Mouse (Mus musculus) hematopoietic stem cell, adult 5-6 weeks (primary cell): ENCODE measurements around the gene Clptm1. TPM values are rescaled to one million over a fixed set of nuclear protein-coding genes. Genes with fewer than 3 reads are reported as not detected.

Experiments
- ATAC-seq, 2 experiments: fragments of 125-278 bp in 1 of 2; replicated peaks in 1 of 2; 2 replicates each; pipeline ENCODE4 v1.8.0; 2016 to 2017; ENCODE audit warnings: inconsistent platforms in 2 of 2, mild to moderate bottlenecking in 2 of 2, moderate number of reproducible peaks in 2 of 2, low read depth in 1 of 2, moderate TSS enrichment in 1 of 2; ENCODE audit not compliant: low FRiP score in 2 of 2, poor library complexity in 2 of 2, severe bottlenecking in 2 of 2, insufficient read depth in 1 of 2, low TSS enrichment in 1 of 2
- total RNA-seq: library from RNA; stranded (forward); fragments of 172-1452, 232-1000 nt; gene quantifications from 2 replicates; pipeline ENCODE4 v1.2.3, GENCODE M21; 2017

The Clptm1 gene
- total RNA-seq, 1 experiment from 2014 or later = 26.4 TPM

- no peak for ATAC-seq
These were observed 11.8 kb upstream of the Clptm1 start for GRCm38 (mm10) chr7:19676662-19677061.

GRCm38 (mm10) chr7:19675824-19676223 is 11.0 kb upstream of the Clptm1 start:
- no peak for ATAC-seq

GRCm38 (mm10) chr7:19673083-19673699 is 8.4 kb upstream of the Clptm1 start:
- no peak for ATAC-seq

- ATAC-seq = no peak
These were observed 6.7 kb upstream of the Clptm1 start for GRCm38 (mm10) chr7:19671511-19671910.

GRCm38 (mm10) chr7:19668947-19669721 is 4.3 kb upstream of the Clptm1 start:
- peak; percentile 71 to 74 for ATAC-seq

GRCm38 (mm10) chr7:19667434-19667833 is 2.6 kb upstream of the Clptm1 start:
- ATAC-seq = no peak

GRCm38 (mm10) chr7:19666750-19667149 is 1.9 kb upstream of the Clptm1 start:
- ATAC-seq = no peak

- 0 out of 4 replicates have a peak, but pooled peaks of 1 of the 2 experiments have one; percentile 2 for ATAC-seq
These were observed 328 bp downstream of the Clptm1 start for GRCm38 (mm10) chr7:19664455-19664954.

GRCm38 (mm10) chr7:19663940-19664339 is 893 bp downstream of the Clptm1 start:
- no peak for ATAC-seq

- ATAC-seq = no peak
These were observed 12.2 kb downstream of the Clptm1 start for GRCm38 (mm10) chr7:19652614-19653013.

GRCm38 (mm10) chr7:19651063-19651786 is 13.6 kb downstream of the Clptm1 start:
- ATAC-seq = peak; percentile 39 to 49; a peak in 2 of 4 replicates

- ATAC-seq = no peak
These were observed 23.6 kb downstream of the Clptm1 start for GRCm38 (mm10) chr7:19641223-19641622.

GRCm38 (mm10) chr7:19635074-19635827 is 29.6 kb downstream of the Clptm1 start:
- no peak for ATAC-seq

- no peak for ATAC-seq
These were observed 30.2 kb downstream of the Clptm1 start for GRCm38 (mm10) chr7:19634591-19634990.

GRCm38 (mm10) chr7:19633855-19634254 is 31.0 kb downstream of the Clptm1 start:
- no peak for ATAC-seq

- no peak for ATAC-seq
These were observed 31.6 kb downstream of the Clptm1 start for GRCm38 (mm10) chr7:19633197-19633596.

GRCm38 (mm10) chr7:19632720-19633119 is 32.1 kb downstream of the Clptm1 start:
- ATAC-seq = no peak
